Mouse (Mus musculus) layer of hippocampus, adult 2 months (tissue): ENCODE results near the gene Zfp280c. TPM values are rescaled to one million over a fixed set of nuclear protein-coding genes. Genes with fewer than 3 reads are reported as not detected.

Experiments
- DNase-seq, 2 experiments: peaks; one replicate each; pipeline ENCODE4 v3.0.0; 2022; ENCODE audit warnings: low spot score in 2 of 2
- H3K27ac ChIP-seq: fragments of 200-600 bp; 2 replicates; pipeline ENCODE4 v1.8.1; 2022
- H3K4me3 ChIP-seq: fragments of 200-600 bp; 2 replicates; pipeline ENCODE4 v1.8.1; 2022; ENCODE audit warnings: mild to moderate bottlenecking
- CTCF ChIP-seq: fragments of 200-600 bp; conservative IDR thresholded peaks from 2 replicates; pipeline ENCODE4 v1.8.1; 2022; ENCODE audit warnings: antibody characterized with exemption, mild to moderate bottlenecking, moderate library complexity
- microRNA-seq, 2 experiments: library from miRNA; unstranded; fragments of <30 nt; microRNA quantifications; one replicate each; pipeline ENCODE4 v1.2.0; 2021
- total RNA-seq, 2 experiments: library from RNA; stranded (reverse); gene quantifications; 2 replicates each; pipeline ENCODE4 v1.2.3; 2021

Gene Zfp280c
- total RNA-seq, 2 experiments from 2014 or later: 19.5 to 23.9 TPM

DNA sequence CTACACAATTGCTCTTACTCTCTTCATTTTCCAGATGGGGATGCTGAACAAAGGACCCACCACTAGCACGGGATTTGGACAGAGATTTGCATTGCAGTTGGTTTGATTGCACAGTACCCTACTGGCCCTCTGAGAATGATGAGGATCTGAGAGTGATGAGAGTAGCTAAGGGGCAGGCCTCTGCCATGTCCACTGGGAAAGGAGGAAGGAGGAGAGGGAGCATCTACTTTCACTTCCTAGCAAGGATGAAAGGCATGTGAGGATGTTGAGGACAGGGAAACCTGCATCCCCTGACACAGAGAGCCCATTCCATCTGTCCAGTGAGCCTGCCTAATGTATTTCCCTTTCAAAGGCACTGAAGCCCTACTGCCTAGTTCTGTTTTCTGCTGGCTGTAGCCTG, 69.0 kb downstream of the Zfp280c start:
- H3K27ac ChIP-seq: peak overlapping the region; percentile 55; the same call in 1 of the 2 replicates

GRCm38 (mm10) chrX:48523512-48523911, 70.8 kb downstream of the Zfp280c start:
- H3K27ac ChIP-seq: no peak overlapping the region
- TF ChIP-seq CTCF: no peak
- no peak for DNase-seq
- no peak overlapping the region for H3K4me3 ChIP-seq

More for the DNA sequence above, 69.0 kb downstream of the Zfp280c start:
- no peak overlapping the region for H3K4me3 ChIP-seq
- TF ChIP-seq CTCF: no peak
- no peak for DNase-seq

GRCm38 (mm10) chrX:48521651-48522050, 72.7 kb downstream of the Zfp280c start:
- H3K27ac ChIP-seq: no peak overlapping the region

DNA sequence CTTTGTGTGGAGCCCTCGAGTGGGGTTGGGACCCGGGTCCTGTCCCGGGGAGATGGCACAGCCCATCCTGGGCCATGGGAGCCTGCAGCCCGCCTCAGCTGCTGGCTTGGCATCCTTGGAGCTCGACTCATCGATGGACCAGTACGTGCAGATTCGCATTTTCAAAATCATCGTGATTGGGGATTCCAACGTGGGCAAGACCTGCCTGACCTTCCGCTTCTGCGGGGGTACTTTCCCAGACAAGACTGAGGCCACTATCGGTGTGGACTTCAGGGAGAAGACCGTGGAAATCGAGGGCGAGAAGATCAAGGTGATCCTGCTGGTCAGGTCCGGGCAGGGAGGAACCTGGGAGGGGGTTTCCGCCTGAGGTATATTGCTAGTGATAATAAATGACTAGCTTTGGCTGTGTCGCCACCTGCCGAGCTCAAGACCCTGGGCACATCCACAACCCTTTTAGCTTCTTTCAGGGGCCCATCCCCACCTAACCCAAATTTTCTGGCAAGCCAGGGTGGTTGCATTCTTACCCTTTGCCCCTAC, 74.7 kb downstream of the Zfp280c start:
- Histone ChIP-seq H3K4me3 (peak overlapping the region; percentile 63), H3K27ac (peak overlapping the region; percentile 85)
- peak; percentile 26 for TF ChIP-seq CTCF
- DNase-seq: no peak

More at GRCm38 (mm10) chrX:48521651-48522050, 72.7 kb downstream of the Zfp280c start:
- no peak for DNase-seq
- TF ChIP-seq CTCF: no peak
- no peak overlapping the region for H3K4me3 ChIP-seq

DNA sequence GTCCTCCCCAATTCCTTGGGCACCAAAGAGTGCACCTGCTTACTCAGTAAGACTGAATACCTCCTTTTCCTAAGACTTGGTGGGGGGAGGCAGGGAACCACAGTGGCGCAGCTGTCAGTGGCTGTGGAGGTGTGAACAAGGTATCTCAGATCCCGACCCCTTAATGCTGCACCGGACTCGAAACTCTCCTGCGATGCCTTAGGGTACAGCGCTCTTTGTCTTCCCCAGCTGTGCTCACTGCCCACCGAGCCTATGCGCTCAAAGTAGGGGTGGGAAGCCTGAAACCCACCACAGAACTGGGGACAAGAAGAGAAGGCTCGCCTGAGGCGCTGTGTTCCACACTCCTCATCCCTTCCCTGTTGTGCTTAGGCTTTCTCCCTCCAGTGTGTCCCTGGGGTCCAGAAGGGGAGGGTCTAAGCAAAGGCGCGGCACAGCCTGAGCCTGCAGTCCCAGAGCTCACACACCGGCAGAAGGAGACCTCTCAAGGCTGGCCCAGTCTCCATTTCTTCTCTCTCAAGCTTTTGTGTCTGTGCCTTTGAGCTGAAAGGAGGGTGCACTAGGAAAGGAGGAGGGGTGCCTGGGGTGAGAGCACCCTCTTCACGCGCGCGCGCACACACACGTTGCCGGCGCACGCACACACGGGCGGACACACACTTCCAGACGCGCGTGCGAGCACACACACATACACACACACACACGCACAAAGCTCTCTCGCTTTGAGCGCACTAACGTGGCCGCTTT, 75.3 kb downstream of the Zfp280c start, which contains the start of gene Rab33a:
Gene Rab33a (plus strand): TSS at position 478 of the 741 bp plus-strand sequence.
- Histone ChIP-seq H3K4me3 (peak within 1 kb of the TSS; percentile 63), H3K27ac (peak within 1 kb of the TSS; percentile 85)
- no peak for TF ChIP-seq CTCF
- peak; percentile 38 to 56 for DNase-seq

DNA sequence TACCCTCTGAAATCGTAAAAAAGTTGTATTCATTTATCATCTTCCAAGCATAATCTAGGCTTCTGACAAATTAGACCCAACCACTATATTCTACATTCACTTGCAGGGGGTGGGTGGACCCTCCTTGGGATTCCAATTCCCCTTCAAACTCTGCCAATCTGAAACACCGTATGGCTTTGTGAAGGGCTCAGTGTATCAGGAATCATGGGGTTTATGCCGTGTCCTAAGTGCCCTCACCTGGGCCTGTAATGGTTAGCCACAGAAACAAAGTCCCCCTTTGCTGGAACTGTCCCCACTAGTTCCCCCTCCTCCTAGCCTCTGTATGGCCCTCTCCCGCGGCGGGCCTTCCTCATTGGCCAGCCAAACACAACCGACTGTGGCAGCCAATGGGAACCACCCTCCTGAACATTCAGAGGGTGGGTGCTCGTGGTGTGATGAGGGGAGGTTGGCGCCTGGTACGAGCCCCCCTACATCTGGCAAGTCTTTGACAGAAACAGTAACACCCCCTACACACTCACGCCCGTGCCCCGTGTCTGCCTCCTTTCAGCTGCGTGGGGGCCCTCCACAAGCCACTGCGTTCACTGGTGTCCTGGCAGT, 76.0 kb downstream of the Zfp280c start:
- Histone ChIP-seq H3K4me3 (peak overlapping the region; percentile 63), H3K27ac (peak overlapping the region; percentile 85)
- no peak for TF ChIP-seq CTCF
- DNase-seq: peak; percentile 27

DNA sequence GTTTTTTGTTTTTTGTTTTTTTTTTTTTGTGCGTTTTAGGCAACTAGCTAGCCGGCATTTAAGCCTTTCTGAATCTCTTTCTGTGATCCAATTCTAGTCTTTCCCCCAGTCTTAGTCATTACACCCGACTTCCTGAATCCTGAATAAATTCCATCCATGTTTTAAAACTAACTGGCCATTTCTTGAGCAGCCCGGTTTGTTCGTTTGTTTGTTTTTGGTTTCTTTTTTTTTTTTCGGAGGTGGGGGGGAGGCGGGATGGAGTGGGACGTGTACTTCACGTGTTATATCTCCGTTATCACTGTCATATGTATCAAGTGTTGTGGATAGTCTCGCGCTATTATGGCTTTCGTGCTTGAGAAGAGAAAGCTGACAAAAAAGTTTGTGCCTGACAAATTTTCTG, 80.5 kb downstream of the Zfp280c start:
- no peak for DNase-seq
- no peak for TF ChIP-seq CTCF
- Histone ChIP-seq H3K27ac (peak overlapping the region; percentile 73), H3K4me3 (peak overlapping the region; percentile 69)

DNA sequence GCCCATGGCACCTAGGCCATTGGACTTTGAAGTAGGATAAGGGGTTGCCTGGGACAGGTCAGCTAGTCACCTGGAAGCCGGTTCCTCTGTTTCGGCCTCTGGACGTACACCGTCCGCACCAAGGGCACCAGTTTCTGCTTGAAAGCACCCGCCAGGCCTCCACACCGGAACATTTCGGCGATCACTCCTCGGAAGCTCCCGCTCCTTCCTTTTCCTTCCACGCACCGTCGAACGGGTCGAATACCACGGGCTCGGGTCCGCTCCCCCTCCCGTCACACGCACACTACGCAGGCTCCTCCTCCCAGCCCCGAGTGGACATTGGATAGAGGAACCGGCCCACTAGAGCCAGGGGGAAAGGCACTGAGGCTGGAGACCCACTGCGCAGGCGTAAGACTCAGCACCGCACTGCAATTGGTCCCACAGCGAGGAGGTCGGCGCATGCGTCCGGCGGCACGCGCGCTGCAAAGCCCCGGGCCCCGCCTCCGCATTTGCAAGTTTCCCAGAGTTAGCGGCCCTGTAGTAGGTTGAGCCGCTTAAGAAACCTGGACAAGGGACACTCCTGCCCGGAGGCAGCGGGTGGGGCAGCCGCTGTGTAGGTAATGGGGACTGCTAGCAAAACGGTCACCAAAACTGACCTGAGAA, 81.0 kb downstream of the Zfp280c start, which contains the start of gene Aifm1:
Gene Aifm1 (minus strand): TSS at position 398 of the 642 bp plus-strand sequence.
- TF ChIP-seq CTCF: no peak
- peak within 1 kb of the TSS; percentile 69 for H3K4me3 ChIP-seq
- DNase-seq: peak; percentile 83 to 93
- H3K27ac ChIP-seq: peak within 1 kb of the TSS; percentile 78

DNA sequence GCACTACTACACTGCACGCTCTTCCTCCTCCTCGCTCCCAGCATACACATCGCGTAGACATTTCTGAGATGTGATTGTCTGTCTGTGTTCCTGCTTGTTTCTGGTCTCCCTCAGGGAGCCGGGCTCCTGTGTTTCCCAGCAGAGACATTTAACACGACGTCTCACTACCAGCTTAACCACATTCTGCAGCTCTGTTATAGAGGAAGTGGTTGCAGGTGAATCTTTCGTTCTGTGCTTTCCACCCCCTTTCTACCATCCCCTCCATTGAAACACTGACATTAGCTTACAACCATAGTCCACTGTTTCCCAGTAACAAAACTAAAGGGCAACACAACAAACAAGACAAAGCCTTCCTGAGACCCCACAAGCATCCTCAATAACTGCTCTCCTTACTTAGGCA, 100.5 kb downstream of the Zfp280c start:
- no peak for DNase-seq
- H3K27ac ChIP-seq: no peak overlapping the region
- TF ChIP-seq CTCF: no peak
- no peak overlapping the region for H3K4me3 ChIP-seq

Small RNA genes within 50 kb of the gene (microRNA-seq; reads per million reads assigned to microRNA genes)
- 0 reads per million in 2 experiments for gene Gm27828

Other genes with a start within 250 kb of the Zfp280c start
- gene Elf4, start 131.4 kb downstream of the Zfp280c start, total RNA-seq: under 1 TPM; 0.61 to 0.84 TPM
- 10 to 100 TPM; 27.8 to 29.0 TPM for gene Aifm1, start 80.9 kb downstream of the Zfp280c start, total RNA-seq
- 10 to 100 TPM; 22.1 to 24.3 TPM for gene Rab33a, start 75.2 kb downstream of the Zfp280c start, total RNA-seq
- 10 to 100 TPM; 57.2 to 57.3 TPM for gene Slc25a14, start 28.9 kb upstream of the Zfp280c start, total RNA-seq
- gene Gpr119, start 80.0 kb upstream of the Zfp280c start, total RNA-seq: not detected
- 1 to 10 TPM; 4.7 to 6.7 TPM for gene Rbmx2, start 100.5 kb upstream of the Zfp280c start, total RNA-seq